Mouse (Mus musculus): Measurements from ENCODE around the gene Txn2. TPM values are rescaled to one million over a fixed set of nuclear protein-coding genes. Genes with fewer than 3 reads are reported as not detected.

The Txn2 gene
- total RNA-seq, 2 experiments from 2014 or later: 291 to 304 TPM

GRCm38 (mm10) chr15:77907646-77908518 is 20.9 kb downstream of the Txn2 start:
- DNase-seq: no peak

GRCm38 (mm10) chr15:77906545-77906944 is 22.3 kb downstream of the Txn2 start:
- no peak for DNase-seq

- no peak for DNase-seq
Observed at GRCm38 (mm10) chr15:77906081-77906480, 22.7 kb downstream of the Txn2 start.

GRCm38 (mm10) chr15:77905275-77905970 is 23.4 kb downstream of the Txn2 start:
- peak; percentile 81 to 86 for DNase-seq

- DNase-seq: no peak
Observed at GRCm38 (mm10) chr15:77904363-77904892, 24.4 kb downstream of the Txn2 start.

GRCm38 (mm10) chr15:77903176-77903575 is 25.6 kb downstream of the Txn2 start:
- peak in 1 of 2 experiments; percentile 52 for DNase-seq

GRCm38 (mm10) chr15:77894926-77895325 is 33.9 kb downstream of the Txn2 start:
- no peak for DNase-seq

- DNase-seq: no peak
Observed at GRCm38 (mm10) chr15:77893292-77893691, 35.5 kb downstream of the Txn2 start.

- DNase-seq: no peak
Observed at GRCm38 (mm10) chr15:77892420-77892819, 36.4 kb downstream of the Txn2 start.

- DNase-seq: peak; percentile 54 to 74
Observed at GRCm38 (mm10) chr15:77891766-77892165, 37.0 kb downstream of the Txn2 start.

- DNase-seq: no peak
Observed at GRCm38 (mm10) chr15:77889761-77890422, 38.9 kb downstream of the Txn2 start.

GRCm38 (mm10) chr15:77888286-77888685 is 40.5 kb downstream of the Txn2 start:
- no peak for DNase-seq

- no peak for DNase-seq
Observed at GRCm38 (mm10) chr15:77887093-77887488, 41.7 kb downstream of the Txn2 start.

- DNase-seq: no peak
Observed at GRCm38 (mm10) chr15:77886369-77887092, 42.3 kb downstream of the Txn2 start.

- no peak for DNase-seq
Observed at GRCm38 (mm10) chr15:77885945-77886344, 42.9 kb downstream of the Txn2 start.

GRCm38 (mm10) chr15:77885159-77885558 is 43.6 kb downstream of the Txn2 start:
- DNase-seq: no peak

GRCm38 (mm10) chr15:77883697-77884010 is 45.2 kb downstream of the Txn2 start:
- DNase-seq: peak; percentile 39 to 41

- DNase-seq: peak in 1 of 2 experiments; percentile 31
Observed at GRCm38 (mm10) chr15:77882797-77883696, 45.8 kb downstream of the Txn2 start.

GRCm38 (mm10) chr15:77882297-77882696 is 46.5 kb downstream of the Txn2 start:
- DNase-seq: no peak

GRCm38 (mm10) chr15:77881698-77882097 is 47.1 kb downstream of the Txn2 start:
- no peak for DNase-seq

- DNase-seq: no peak
Observed at GRCm38 (mm10) chr15:77880738-77881137, 48.1 kb downstream of the Txn2 start.
